Mouse (Mus musculus): Measurements from ENCODE around the gene Vcp. TPM values are rescaled to one million over a fixed set of nuclear protein-coding genes. Genes with fewer than 3 reads are reported as not detected.

Vcp gene
- polyA plus RNA-seq, 1 experiment from 2014 or later, result 497 TPM

- ATAC-seq (ENCODE audit: insufficient read depth, low FRiP score), result peak; percentile 96
- Histone ChIP-seq H3K27ac (ENCODE audit: low read length) (peak within 1 kb of the TSS; percentile 87), H3K27me3 (ENCODE audit: control insufficient read depth, insufficient read depth, low read length) (no peaks in the 10 kb centered on the region), H3K4me1 (ENCODE audit: control insufficient read depth, insufficient read depth, low read length) (peaks cover 13% of the 10 kb centered on the region), H3K4me2 (ENCODE audit: low read depth, low read length) (peak within 1 kb of the TSS; percentile 84), H3K9me3 (replicated peaks; ENCODE audit: control insufficient read depth, low read length) (no peaks in the 10 kb centered on the region), H3K36me3 (ENCODE audit: control insufficient read depth, insufficient read depth, low read length) (peaks cover 29% of the 10 kb centered on the region), H3K4me3 (replicated peaks; ENCODE audit: low read length) (peak within 1 kb of the TSS; percentile 81), H3K9ac (ENCODE audit: low read length) (peak within 1 kb of the TSS; percentile 96)
- under 1% methylated on average over 38 of the region's 38 CpGs for WGBS
Observed at GRCm38 (mm10) chr4:43031237-43031995, 31.1 kb upstream of the Vcp start, which contains the start of gene Stoml2. Stoml2 (minus strand) TSS chr4:43031710.

- peak overlapping the region; percentile 84 for H3K4me2 ChIP-seq (ENCODE audit: low read depth, low read length)
- peaks cover 13% of the 10 kb centered on the region for H3K4me1 ChIP-seq (ENCODE audit: control insufficient read depth, insufficient read depth, low read length)
- 2% methylated on average over 28 of the region's 28 CpGs for WGBS
Observed at GRCm38 (mm10) chr4:43030780-43031230, 30.5 kb upstream of the Vcp start.

DNA sequence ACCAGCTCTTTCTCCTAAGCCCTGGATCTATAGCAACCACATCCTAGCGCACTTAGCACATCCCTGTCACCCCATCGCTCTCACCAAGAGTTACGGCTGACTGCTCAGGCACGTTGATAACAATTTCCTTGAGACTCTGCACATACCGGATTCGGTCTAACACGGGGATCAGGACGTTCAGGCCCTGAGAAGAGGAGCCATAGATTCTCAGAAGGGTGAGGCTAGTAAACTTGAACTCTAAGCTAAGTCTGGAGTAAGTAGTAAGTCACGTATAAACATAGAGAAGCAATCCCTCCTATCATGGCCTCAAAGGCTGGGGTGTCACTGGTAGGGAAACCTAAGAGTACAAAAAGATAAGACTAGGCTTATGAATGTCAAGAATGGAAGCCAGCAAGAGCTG lies 30.0 kb upstream of the Vcp start:
- H3K4me1 ChIP-seq (ENCODE audit: control insufficient read depth, insufficient read depth, low read length), result peaks cover 13% of the 10 kb centered on the region
- H3K9me3 ChIP-seq (replicated peaks; ENCODE audit: control insufficient read depth, low read length), result no peaks in the 10 kb centered on the region
- peaks cover 27% of the 10 kb centered on the region for H3K36me3 ChIP-seq (ENCODE audit: control insufficient read depth, insufficient read depth, low read length)
- peak overlapping the region; percentile 81 for H3K4me3 ChIP-seq (replicated peaks; ENCODE audit: low read length)
- peak overlapping the region; percentile 84 for H3K4me2 ChIP-seq (ENCODE audit: low read depth, low read length)
- peak overlapping the region; percentile 96 for H3K9ac ChIP-seq (ENCODE audit: low read length)
- H3K27ac ChIP-seq (ENCODE audit: low read length), result peak overlapping the region; percentile 87; the same call in 1 of the 2 replicates
- no peak for ATAC-seq (ENCODE audit: insufficient read depth, low FRiP score)
- 70% methylated on average over 9 of the region's 9 CpGs for WGBS
- no peaks in the 10 kb centered on the region for H3K27me3 ChIP-seq (ENCODE audit: control insufficient read depth, insufficient read depth, low read length)

More at GRCm38 (mm10) chr4:43030780-43031230, 30.5 kb upstream of the Vcp start:
- peak overlapping the region; percentile 81 for H3K4me3 ChIP-seq (replicated peaks; ENCODE audit: low read length)
- peak overlapping the region; percentile 96 for H3K9ac ChIP-seq (ENCODE audit: low read length)
- H3K27me3 ChIP-seq (ENCODE audit: control insufficient read depth, insufficient read depth, low read length), result no peaks in the 10 kb centered on the region
- peaks cover 27% of the 10 kb centered on the region for H3K36me3 ChIP-seq (ENCODE audit: control insufficient read depth, insufficient read depth, low read length)
- no peaks in the 10 kb centered on the region for H3K9me3 ChIP-seq (replicated peaks; ENCODE audit: control insufficient read depth, low read length)
- H3K27ac ChIP-seq (ENCODE audit: low read length), result peak overlapping the region; percentile 87
- peak; percentile 68 for ATAC-seq (ENCODE audit: insufficient read depth, low FRiP score)

GRCm38 (mm10) chr4:43029749-43030148 lies 29.4 kb upstream of the Vcp start:
- Histone ChIP-seq H3K27me3 (ENCODE audit: control insufficient read depth, insufficient read depth, low read length) (no peaks in the 10 kb centered on the region), H3K27ac (ENCODE audit: low read length) (no peak overlapping the region), H3K4me1 (ENCODE audit: control insufficient read depth, insufficient read depth, low read length) (peaks cover 16% of the 10 kb centered on the region), H3K4me3 (replicated peaks; ENCODE audit: low read length) (no peak overlapping the region), H3K9me3 (replicated peaks; ENCODE audit: control insufficient read depth, low read length) (no peaks in the 10 kb centered on the region), H3K36me3 (ENCODE audit: control insufficient read depth, insufficient read depth, low read length) (peaks cover 27% of the 10 kb centered on the region), H3K9ac (ENCODE audit: low read length) (no peak overlapping the region), H3K4me2 (ENCODE audit: low read depth, low read length) (0 out of 2 replicates have a peak overlapping the region, but pooled peaks have one; percentile 84)
- no peak for ATAC-seq (ENCODE audit: insufficient read depth, low FRiP score)
- WGBS, result 93% methylated on average over 9 of the region's 9 CpGs

GRCm38 (mm10) chr4:43029121-43029520 lies 28.8 kb upstream of the Vcp start:
- H3K27ac ChIP-seq (ENCODE audit: low read length), result no peak overlapping the region
- peaks cover 21% of the 10 kb centered on the region for H3K4me1 ChIP-seq (ENCODE audit: control insufficient read depth, insufficient read depth, low read length)
- no peak overlapping the region for H3K4me3 ChIP-seq (replicated peaks; ENCODE audit: low read length)
- ATAC-seq (ENCODE audit: insufficient read depth, low FRiP score), result no peak
- H3K9ac ChIP-seq (ENCODE audit: low read length), result no peak overlapping the region
- H3K9me3 ChIP-seq (replicated peaks; ENCODE audit: control insufficient read depth, low read length), result no peaks in the 10 kb centered on the region
- 91% methylated on average over 7 of the region's 7 CpGs for WGBS
- H3K27me3 ChIP-seq (ENCODE audit: control insufficient read depth, insufficient read depth, low read length), result no peaks in the 10 kb centered on the region
- H3K36me3 ChIP-seq (ENCODE audit: control insufficient read depth, insufficient read depth, low read length), result peaks cover 24% of the 10 kb centered on the region; the same call in 1 of the 2 replicates
- H3K4me2 ChIP-seq (ENCODE audit: low read depth, low read length), result no peak overlapping the region

- Histone ChIP-seq H3K27ac (ENCODE audit: low read length) (peak within 1 kb of the TSS; percentile 94), H3K4me3 (replicated peaks; ENCODE audit: low read length) (peak within 1 kb of the TSS; percentile 78), H3K36me3 (ENCODE audit: control insufficient read depth, insufficient read depth, low read length) (peaks cover 29% of the 10 kb centered on the region; the same call in 1 of the 2 replicates), H3K27me3 (ENCODE audit: control insufficient read depth, insufficient read depth, low read length) (no peaks in the 10 kb centered on the region), H3K4me2 (ENCODE audit: low read depth, low read length) (peak within 1 kb of the TSS; percentile 66), H3K9me3 (replicated peaks; ENCODE audit: control insufficient read depth, low read length) (no peaks in the 10 kb centered on the region), H3K9ac (ENCODE audit: low read length) (peak within 1 kb of the TSS; percentile 82), H3K4me1 (ENCODE audit: control insufficient read depth, insufficient read depth, low read length) (peaks cover 13% of the 10 kb centered on the region)
- WGBS, result 7% methylated on average over 42 of the region's 42 CpGs
- ATAC-seq (ENCODE audit: insufficient read depth, low FRiP score), result peak; percentile 93
Observed at GRCm38 (mm10) chr4:43025084-43025960, 25.0 kb upstream of the Vcp start, which contains the start of gene Pigo. Pigo (minus strand) TSS chr4:43025819.

DNA sequence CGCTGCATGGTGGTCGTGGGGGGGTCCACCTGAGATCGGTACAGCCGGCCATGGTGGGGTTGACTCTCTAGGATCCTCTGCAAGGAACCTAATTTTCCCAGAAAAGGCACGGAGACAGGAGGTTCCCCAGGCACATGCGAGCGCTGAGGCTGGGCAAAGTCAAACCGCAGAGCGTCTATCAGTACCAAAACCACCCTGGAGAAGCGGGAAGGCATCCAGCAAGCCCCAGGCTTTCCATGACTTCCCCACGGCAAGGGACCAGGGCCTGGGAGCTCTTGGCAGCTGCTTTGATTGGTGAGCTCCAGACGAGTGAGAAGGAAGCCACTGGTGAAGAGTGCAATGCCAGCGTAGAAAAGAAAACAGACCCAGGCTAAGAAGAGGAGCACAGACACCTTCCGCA lies 24.4 kb upstream of the Vcp start:
- no peak for ATAC-seq (ENCODE audit: insufficient read depth, low FRiP score)
- H3K9ac ChIP-seq (ENCODE audit: low read length), result peak overlapping the region; percentile 82
- peak overlapping the region; percentile 66 for H3K4me2 ChIP-seq (ENCODE audit: low read depth, low read length)
- H3K4me1 ChIP-seq (ENCODE audit: control insufficient read depth, insufficient read depth, low read length), result peaks cover 8% of the 10 kb centered on the region
- peak overlapping the region; percentile 78 for H3K4me3 ChIP-seq (replicated peaks; ENCODE audit: low read length)
- peaks cover 29% of the 10 kb centered on the region; the same call in 1 of the 2 replicates for H3K36me3 ChIP-seq (ENCODE audit: control insufficient read depth, insufficient read depth, low read length)
- no peaks in the 10 kb centered on the region for H3K27me3 ChIP-seq (ENCODE audit: control insufficient read depth, insufficient read depth, low read length)
- WGBS, result 74% methylated on average over 14 of the region's 14 CpGs
- no peaks in the 10 kb centered on the region for H3K9me3 ChIP-seq (replicated peaks; ENCODE audit: control insufficient read depth, low read length)
- no peak overlapping the region for H3K27ac ChIP-seq (ENCODE audit: low read length)

DNA sequence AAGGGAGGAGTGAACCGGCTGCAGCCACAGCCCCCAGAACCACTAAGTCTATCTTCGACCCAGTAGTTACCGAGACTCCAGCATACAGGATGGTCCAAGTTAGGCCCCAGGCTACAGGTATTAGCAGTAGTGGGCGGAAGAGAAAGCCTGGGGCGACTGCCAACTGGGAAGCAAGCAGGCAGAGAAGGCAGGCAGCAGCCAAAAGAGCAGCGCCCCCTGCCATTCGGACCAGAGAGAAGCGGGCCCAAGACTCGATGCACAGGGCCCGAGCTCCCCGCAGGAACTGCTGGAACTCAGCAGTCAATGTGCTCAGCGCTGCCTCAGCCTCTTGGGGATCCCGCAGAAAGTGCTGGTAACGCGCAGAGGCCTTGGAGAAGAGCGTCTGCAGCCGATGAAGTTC lies 21.0 kb upstream of the Vcp start:
- H3K9ac ChIP-seq (ENCODE audit: low read length), result no peak overlapping the region
- peaks cover 9% of the 10 kb centered on the region; the same call in 1 of the 2 replicates for H3K36me3 ChIP-seq (ENCODE audit: control insufficient read depth, insufficient read depth, low read length)
- H3K9me3 ChIP-seq (replicated peaks; ENCODE audit: control insufficient read depth, low read length), result no peaks in the 10 kb centered on the region
- peaks cover 8% of the 10 kb centered on the region; the same call in 1 of the 2 replicates for H3K4me1 ChIP-seq (ENCODE audit: control insufficient read depth, insufficient read depth, low read length)
- H3K27ac ChIP-seq (ENCODE audit: low read length), result no peak overlapping the region
- no peak overlapping the region for H3K4me2 ChIP-seq (ENCODE audit: low read depth, low read length)
- no peak for ATAC-seq (ENCODE audit: insufficient read depth, low FRiP score)
- 75% methylated on average over 17 of the region's 17 CpGs for WGBS
- no peak overlapping the region for H3K4me3 ChIP-seq (replicated peaks; ENCODE audit: low read length)
- H3K27me3 ChIP-seq (ENCODE audit: control insufficient read depth, insufficient read depth, low read length), result no peaks in the 10 kb centered on the region

All from stomach, embryonic 16.5 days (tissue).